Mouse (Mus musculus): ENCODE data around the gene Tesk1. TPM values are rescaled to one million over a fixed set of nuclear protein-coding genes. Genes with fewer than 3 reads are reported as not detected.
A peak's percentile ranks its signal among the peaks of the same experiment; 100 is the strongest.

The Tesk1 gene
- polyA plus RNA-seq, 1 experiment from 2014 or later, result 19.0 TPM

DNA sequence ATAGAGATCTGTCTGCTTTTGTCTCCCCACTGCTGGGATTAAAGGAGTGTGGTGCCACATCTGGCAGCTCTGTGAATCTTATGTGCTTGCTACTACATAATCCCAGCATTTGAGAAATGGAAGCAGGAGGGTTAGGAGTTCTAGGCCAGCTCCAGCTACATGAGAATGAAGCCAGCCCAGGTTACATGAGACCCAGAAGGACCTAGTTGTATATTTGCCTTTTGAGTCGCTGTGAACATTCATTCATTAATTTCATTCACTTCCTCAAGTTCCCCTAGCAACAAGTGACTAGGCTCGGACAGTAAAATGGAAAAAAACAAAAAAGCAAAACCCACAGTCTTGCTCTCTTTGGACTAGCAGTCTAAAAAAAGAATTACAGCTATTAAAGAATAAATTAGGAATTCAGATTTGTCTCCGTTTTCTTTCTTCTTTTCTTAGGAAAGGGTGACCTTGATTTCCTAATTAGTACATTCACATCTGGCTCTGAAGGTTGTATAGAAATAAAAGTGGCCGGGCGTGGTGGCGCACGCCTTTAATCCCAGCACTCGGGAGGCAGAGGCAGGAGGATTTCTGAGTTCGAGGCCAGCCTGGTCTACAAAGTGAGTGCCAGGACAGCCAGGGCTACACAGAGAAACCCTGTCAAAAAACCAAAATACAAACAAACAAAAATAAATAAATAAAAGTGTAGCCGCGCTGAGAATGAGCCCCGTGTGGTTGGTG is 50.5 kb downstream of the Tesk1 start:
- H3K27ac ChIP-seq (ENCODE audit: low read depth, low read length), result peak overlapping the region; percentile 86
- 34% methylated on average over 12 of the region's 12 CpGs for WGBS
- H3K4me3 ChIP-seq (ENCODE audit: low read depth, low read length), result peak overlapping the region; percentile 71
- H3K36me3 ChIP-seq (ENCODE audit: control insufficient read depth, insufficient read depth, low read length), result no peaks in the 10 kb centered on the region
- H3K4me1 ChIP-seq (ENCODE audit: control insufficient read depth, insufficient read depth, low read length), result peaks cover 10% of the 10 kb centered on the region
- no peak overlapping the region for H3K9ac ChIP-seq (replicated peaks; ENCODE audit: low read depth, low read length)
- H3K4me2 ChIP-seq (ENCODE audit: low read depth, low read length), result peak overlapping the region; percentile 35
- no peaks in the 10 kb centered on the region for H3K9me3 ChIP-seq (ENCODE audit: control insufficient read depth, low read length)
- no peaks in the 10 kb centered on the region for H3K27me3 ChIP-seq (ENCODE audit: control insufficient read depth, insufficient read depth, low read length)
- ATAC-seq (ENCODE audit: low read depth), result no peak

DNA sequence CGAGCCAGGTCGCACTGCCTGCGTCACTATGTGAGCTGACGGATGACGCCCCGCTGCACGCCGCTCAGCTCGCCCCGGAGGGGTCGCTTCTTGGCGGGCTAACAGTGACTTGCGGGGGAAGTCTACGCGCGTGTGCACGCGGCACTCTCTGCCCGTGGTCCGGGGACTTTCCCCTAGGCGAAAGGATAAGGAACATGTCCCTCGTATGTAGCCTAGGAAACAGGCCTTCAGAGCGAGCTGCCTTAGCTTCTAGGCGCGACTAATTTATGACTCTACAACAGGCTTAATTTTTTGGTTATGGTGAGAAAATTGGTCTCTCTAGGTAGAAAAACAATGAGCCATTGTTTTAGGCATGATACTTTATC is 51.1 kb downstream of the Tesk1 start, which contains the start of gene Ccdc107:
Gene Ccdc107, plus strand, starts transcription at position 80 of the 365 bp plus-strand sequence.
- H3K4me2 ChIP-seq (ENCODE audit: low read depth, low read length), result peak within 1 kb of the TSS; percentile 51
- H3K4me1 ChIP-seq (ENCODE audit: control insufficient read depth, insufficient read depth, low read length), result peaks cover 10% of the 10 kb centered on the region
- H3K27me3 ChIP-seq (ENCODE audit: control insufficient read depth, insufficient read depth, low read length), result no peaks in the 10 kb centered on the region
- ATAC-seq (ENCODE audit: low read depth), result peak; percentile 98
- H3K27ac ChIP-seq (ENCODE audit: low read depth, low read length), result peak within 1 kb of the TSS; percentile 86
- H3K36me3 ChIP-seq (ENCODE audit: control insufficient read depth, insufficient read depth, low read length), result no peaks in the 10 kb centered on the region
- H3K4me3 ChIP-seq (ENCODE audit: low read depth, low read length), result peak within 1 kb of the TSS; percentile 71
- WGBS, result under 1% methylated on average over 25 of the region's 25 CpGs
- H3K9me3 ChIP-seq (ENCODE audit: control insufficient read depth, low read length), result no peaks in the 10 kb centered on the region
- peak within 1 kb of the TSS; percentile 86 for H3K9ac ChIP-seq (replicated peaks; ENCODE audit: low read depth, low read length)

DNA sequence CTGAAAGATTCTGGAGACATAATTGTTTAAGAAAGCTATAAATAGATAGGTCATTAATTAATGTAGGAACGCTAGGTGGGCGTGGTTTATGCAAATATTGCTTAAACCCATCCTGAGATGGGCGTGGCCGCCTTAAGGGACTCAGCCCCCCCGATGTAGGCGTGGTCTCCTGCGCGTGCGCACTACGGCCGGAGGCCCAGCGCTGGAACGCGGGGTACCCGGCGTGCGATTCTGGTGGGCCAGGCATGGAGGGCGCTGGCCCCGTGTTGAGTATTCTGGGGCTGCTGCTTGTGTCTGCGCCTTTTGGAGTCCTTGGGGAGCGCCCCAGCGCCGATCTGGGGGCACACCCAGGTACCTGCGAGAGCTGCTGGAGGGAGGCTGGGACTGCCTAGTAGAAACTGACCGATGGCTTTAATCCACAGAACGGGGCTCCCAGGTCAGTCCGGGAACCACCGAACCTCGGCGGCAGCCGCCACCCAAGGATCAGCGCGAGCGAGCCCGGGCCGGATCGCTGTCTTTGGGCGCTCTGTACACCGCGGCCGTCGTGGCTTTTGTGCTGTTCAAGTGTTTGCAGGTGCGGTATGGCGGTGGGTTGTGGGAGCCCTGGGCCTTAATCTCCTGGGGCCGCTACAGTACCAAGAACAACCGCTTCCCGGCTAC is 51.6 kb downstream of the Tesk1 start:
- Histone ChIP-seq H3K36me3 (ENCODE audit: control insufficient read depth, insufficient read depth, low read length) (no peaks in the 10 kb centered on the region), H3K4me3 (ENCODE audit: low read depth, low read length) (peak overlapping the region; percentile 71), H3K4me2 (ENCODE audit: low read depth, low read length) (peak overlapping the region; percentile 51), H3K27me3 (ENCODE audit: control insufficient read depth, insufficient read depth, low read length) (no peaks in the 10 kb centered on the region), H3K9ac (replicated peaks; ENCODE audit: low read depth, low read length) (peak overlapping the region; percentile 86), H3K4me1 (ENCODE audit: control insufficient read depth, insufficient read depth, low read length) (peaks cover 10% of the 10 kb centered on the region), H3K9me3 (ENCODE audit: control insufficient read depth, low read length) (no peaks in the 10 kb centered on the region), H3K27ac (ENCODE audit: low read depth, low read length) (peak overlapping the region; percentile 86)
- WGBS, result under 1% methylated on average over 47 of the region's 47 CpGs
- ATAC-seq (ENCODE audit: low read depth), result peak; percentile 92

DNA sequence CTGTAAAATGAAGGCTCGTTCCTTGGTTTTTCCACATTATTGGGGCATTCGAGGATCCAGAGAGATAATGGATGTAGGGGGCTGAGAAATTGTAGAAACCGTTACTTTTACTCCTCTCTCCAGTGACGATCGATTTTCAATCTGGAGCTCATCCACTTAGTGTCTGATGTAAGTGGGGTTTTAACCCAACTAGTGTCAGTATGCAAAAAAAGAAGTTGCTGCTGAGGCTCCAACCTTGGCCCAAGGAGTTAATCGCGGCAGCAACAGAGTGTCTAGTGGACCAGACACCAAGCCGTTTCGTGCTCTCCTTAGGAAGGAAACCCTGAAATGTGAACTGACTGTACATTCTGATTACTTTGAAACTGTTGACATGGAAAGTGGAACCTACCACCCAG is 52.1 kb downstream of the Tesk1 start:
- WGBS, result 2% methylated on average over 9 of the region's 9 CpGs
- Histone ChIP-seq H3K36me3 (ENCODE audit: control insufficient read depth, insufficient read depth, low read length) (no peaks in the 10 kb centered on the region), H3K9ac (replicated peaks; ENCODE audit: low read depth, low read length) (peak overlapping the region; percentile 86; the same call in 1 of the 2 replicates), H3K9me3 (ENCODE audit: control insufficient read depth, low read length) (no peaks in the 10 kb centered on the region), H3K4me1 (ENCODE audit: control insufficient read depth, insufficient read depth, low read length) (peaks cover 10% of the 10 kb centered on the region), H3K4me3 (ENCODE audit: low read depth, low read length) (peak overlapping the region; percentile 71), H3K27ac (ENCODE audit: low read depth, low read length) (peak overlapping the region; percentile 86), H3K4me2 (ENCODE audit: low read depth, low read length) (peak overlapping the region; percentile 51), H3K27me3 (ENCODE audit: control insufficient read depth, insufficient read depth, low read length) (no peaks in the 10 kb centered on the region)
- no peak for ATAC-seq (ENCODE audit: low read depth)

DNA sequence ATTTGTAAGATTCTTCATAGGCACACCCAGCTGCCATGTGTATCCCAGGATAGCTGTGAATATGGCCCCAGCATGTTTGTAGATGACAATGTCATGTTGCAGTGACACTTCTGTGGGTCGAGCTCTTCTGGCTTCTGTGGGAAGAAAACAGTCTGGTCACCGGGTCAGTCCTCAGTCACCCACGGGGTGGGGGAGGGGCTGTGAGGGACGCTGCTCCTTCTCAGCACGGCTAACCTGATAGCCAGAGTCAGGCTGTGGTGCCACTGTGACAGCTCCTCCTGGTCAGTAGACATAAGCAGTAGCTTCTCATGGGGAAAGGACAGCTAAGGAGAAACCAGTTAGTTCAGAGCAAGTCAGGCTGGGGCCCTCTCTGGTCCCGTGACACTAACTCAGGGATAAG is 54.8 kb downstream of the Tesk1 start:
- Histone ChIP-seq H3K4me1 (ENCODE audit: control insufficient read depth, insufficient read depth, low read length) (peaks cover 10% of the 10 kb centered on the region), H3K4me2 (ENCODE audit: low read depth, low read length) (no peak overlapping the region), H3K9me3 (ENCODE audit: control insufficient read depth, low read length) (no peaks in the 10 kb centered on the region), H3K27ac (ENCODE audit: low read depth, low read length) (no peak overlapping the region), H3K4me3 (ENCODE audit: low read depth, low read length) (no peak overlapping the region), H3K9ac (replicated peaks; ENCODE audit: low read depth, low read length) (no peak overlapping the region), H3K27me3 (ENCODE audit: control insufficient read depth, insufficient read depth, low read length) (no peaks in the 10 kb centered on the region), H3K36me3 (ENCODE audit: control insufficient read depth, insufficient read depth, low read length) (no peaks in the 10 kb centered on the region)
- 66% methylated on average over 6 of the region's 6 CpGs for WGBS
- ATAC-seq (ENCODE audit: low read depth), result no peak

DNA sequence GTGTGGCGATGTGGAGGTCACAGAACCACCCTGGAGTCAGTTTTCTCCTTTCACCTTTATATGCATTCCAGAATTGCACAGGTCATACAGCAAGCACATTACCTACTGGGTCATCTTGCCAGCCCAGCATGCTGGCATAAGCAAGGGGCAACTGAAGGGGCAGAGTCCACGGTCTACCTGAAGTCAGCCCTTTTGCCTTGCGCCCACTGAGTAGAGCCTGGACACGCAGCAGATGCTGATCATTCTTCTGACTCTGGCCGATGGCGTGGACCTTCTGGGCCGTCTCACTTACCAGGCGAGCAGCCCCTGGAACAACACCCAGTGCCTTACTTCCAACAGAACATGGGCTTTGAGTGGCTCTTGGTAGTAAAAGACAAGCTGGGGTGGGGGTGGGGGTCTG is 55.7 kb downstream of the Tesk1 start:
- H3K9ac ChIP-seq (replicated peaks; ENCODE audit: low read depth, low read length), result no peak overlapping the region
- no peak overlapping the region for H3K4me2 ChIP-seq (ENCODE audit: low read depth, low read length)
- H3K27me3 ChIP-seq (ENCODE audit: control insufficient read depth, insufficient read depth, low read length), result no peaks in the 10 kb centered on the region
- WGBS, result 95% methylated on average over 8 of the region's 8 CpGs
- H3K36me3 ChIP-seq (ENCODE audit: control insufficient read depth, insufficient read depth, low read length), result no peaks in the 10 kb centered on the region
- no peaks in the 10 kb centered on the region for H3K9me3 ChIP-seq (ENCODE audit: control insufficient read depth, low read length)
- H3K4me1 ChIP-seq (ENCODE audit: control insufficient read depth, insufficient read depth, low read length), result peaks cover 10% of the 10 kb centered on the region
- no peak overlapping the region for H3K4me3 ChIP-seq (ENCODE audit: low read depth, low read length)
- no peak overlapping the region for H3K27ac ChIP-seq (ENCODE audit: low read depth, low read length)
- ATAC-seq (ENCODE audit: low read depth), result no peak

Other genes starting within 250 kb of the Tesk1 start
- gene Atp8b5, start 174.8 kb upstream of the Tesk1 start, polyA plus RNA-seq (2014; fragmentation: Nextera tagmentation; extraction: Ambion mirVana), result 0.68 and 0.86 TPM in 2 replicates
- 43.4 and 75.4 TPM in 2 replicates for gene Rusc2, start 60.0 kb upstream of the Tesk1 start, polyA plus RNA-seq (2014; fragmentation: Nextera tagmentation; extraction: Ambion mirVana)
- 1.2 and 1.4 TPM in 2 replicates for gene Fam166b, start 12.8 kb upstream of the Tesk1 start, polyA plus RNA-seq (2014; fragmentation: Nextera tagmentation; extraction: Ambion mirVana)
- 6.6 and 7.4 TPM in 2 replicates for gene Cd72, start 12.7 kb downstream of the Tesk1 start, polyA plus RNA-seq (2014; fragmentation: Nextera tagmentation; extraction: Ambion mirVana)
- gene Sit1, start 41.8 kb downstream of the Tesk1 start, polyA plus RNA-seq (2014; fragmentation: Nextera tagmentation; extraction: Ambion mirVana), result not detected in 2 replicates
- 81.4 and 87.2 TPM in 2 replicates for gene Ccdc107, start 51.0 kb downstream of the Tesk1 start, polyA plus RNA-seq (2014; fragmentation: Nextera tagmentation; extraction: Ambion mirVana)
- gene Arhgef39, start 57.8 kb downstream of the Tesk1 start, polyA plus RNA-seq (2014; fragmentation: Nextera tagmentation; extraction: Ambion mirVana), result 3.6 and 6.2 TPM in 2 replicates
- gene Car9, start 65.0 kb downstream of the Tesk1 start, polyA plus RNA-seq (2014; fragmentation: Nextera tagmentation; extraction: Ambion mirVana), result not detected in 2 replicates
- 7.2 and 13.3 TPM in 2 replicates for gene Tpm2, start 81.8 kb downstream of the Tesk1 start, polyA plus RNA-seq (2014; fragmentation: Nextera tagmentation; extraction: Ambion mirVana)
- 86.2 and 92.8 TPM in 2 replicates for gene Creb3, start 120.4 kb downstream of the Tesk1 start, polyA plus RNA-seq (2014; fragmentation: Nextera tagmentation; extraction: Ambion mirVana)
- gene Tln1, start 120.8 kb downstream of the Tesk1 start, polyA plus RNA-seq (2014; fragmentation: Nextera tagmentation; extraction: Ambion mirVana), result 48.8 and 57.8 TPM in 2 replicates
- gene Rgp1, start 136.8 kb downstream of the Tesk1 start, polyA plus RNA-seq (2014; fragmentation: Nextera tagmentation; extraction: Ambion mirVana), result 24.1 and 28.2 TPM in 2 replicates
- 44.4 and 48.5 TPM in 2 replicates for gene Gba2, start 136.9 kb downstream of the Tesk1 start, polyA plus RNA-seq (2014; fragmentation: Nextera tagmentation; extraction: Ambion mirVana)
- 1.9 TPM in 1 of 2 replicates, not detected in the other for gene Msmp, start 142.6 kb downstream of the Tesk1 start, polyA plus RNA-seq (2014; fragmentation: Nextera tagmentation; extraction: Ambion mirVana)
- gene Npr2, start 190.0 kb downstream of the Tesk1 start, polyA plus RNA-seq (2014; fragmentation: Nextera tagmentation; extraction: Ambion mirVana), result 15.9 and 19.2 TPM in 2 replicates
- 2.4 and 4.6 TPM in 2 replicates for gene Spag8, start 211.7 kb downstream of the Tesk1 start, polyA plus RNA-seq (2014; fragmentation: Nextera tagmentation; extraction: Ambion mirVana)
- 67.1 and 73.9 TPM in 2 replicates for gene Hint2, start 214.5 kb downstream of the Tesk1 start, polyA plus RNA-seq (2014; fragmentation: Nextera tagmentation; extraction: Ambion mirVana)
- 11.4 and 13.3 TPM in 2 replicates for gene Tmem8b, start 227.0 kb downstream of the Tesk1 start, polyA plus RNA-seq (2014; fragmentation: Nextera tagmentation; extraction: Ambion mirVana)
- 1.6 and 1.7 TPM in 2 replicates for gene Fam221b, start 227.2 kb downstream of the Tesk1 start, polyA plus RNA-seq (2014; fragmentation: Nextera tagmentation; extraction: Ambion mirVana)

Data from neural tube, embryonic 14.5 days (tissue).